Mouse (Mus musculus) embryonic facial prominence, embryonic 15.5 days (tissue): ENCODE results near the gene Siglec1. TPM values are rescaled to one million over a fixed set of nuclear protein-coding genes. Genes with fewer than 3 reads are reported as not detected.

Source experiments
- ATAC-seq: fragments of 200-750 bp; cut with Nextera tagmentation; 2 replicates; pipeline ENCODE4 v1.8.0; 2017; ENCODE audit warnings: low read depth, moderate TSS enrichment; ENCODE audit not compliant: insufficient number of reproducible peaks, low FRiP score, low TSS enrichment
- H3K27ac ChIP-seq: fragments of 300-500 bp; sonication (generic); replicated peaks from 2 replicates; pipeline ENCODE4 v1.5.1; 2015; ENCODE audit warnings: mild to moderate bottlenecking, inconsistent platforms
- H3K27me3 ChIP-seq: fragments of 300-500 bp; sonication (generic); 2 replicates; pipeline ENCODE4 v1.6.1; 2015; ENCODE audit warnings: inconsistent platforms
- H3K36me3 ChIP-seq: fragments of 300-500 bp; sonication (generic); 2 replicates; pipeline ENCODE4 v1.6.1; 2015; ENCODE audit warnings: mild to moderate bottlenecking, inconsistent platforms
- H3K4me1 ChIP-seq: fragments of 300-500 bp; sonication (generic); 2 replicates; pipeline ENCODE4 v1.6.1; 2015; ENCODE audit warnings: inconsistent platforms
- H3K4me2 ChIP-seq: fragments of 300-500 bp; sonication (generic); replicated peaks from 2 replicates; pipeline ENCODE4 v1.6.1; 2015; ENCODE audit warnings: mild to moderate bottlenecking, inconsistent platforms
- H3K4me3 ChIP-seq: fragments of 300-500 bp; sonication (generic); replicated peaks from 2 replicates; pipeline ENCODE4 v1.5.1; 2015; ENCODE audit warnings: mild to moderate bottlenecking, inconsistent platforms
- H3K9ac ChIP-seq: fragments of 300-500 bp; sonication (generic); 2 replicates; pipeline ENCODE4 v1.6.1; 2015; ENCODE audit warnings: inconsistent platforms
- H3K9me3 ChIP-seq: fragments of 300-500 bp; sonication (generic); replicated peaks from 2 replicates; pipeline ENCODE4 v1.6.1; 2016; ENCODE audit warnings: inconsistent platforms
- WGBS: fragments of 180-500 bp; shearing (Covaris S2); methylation state at CpG from one replicate; pipeline ENCODE4 v1.1.7; 2015; 5-methylcytosine and 5-hydroxymethylcytosine counted together
- polyA plus RNA-seq: library from polyadenylated mRNA; unstranded; fragments of >200 nt; fragmentation: Nextera tagmentation; extraction: Ambion mirVana; gene quantifications from 2 replicates; pipeline ENCODE4 v1.2.1, GENCODE M21; 2015

Siglec1 gene
- polyA plus RNA-seq, 1 experiment from 2014 or later = 0.68 TPM

DNA sequence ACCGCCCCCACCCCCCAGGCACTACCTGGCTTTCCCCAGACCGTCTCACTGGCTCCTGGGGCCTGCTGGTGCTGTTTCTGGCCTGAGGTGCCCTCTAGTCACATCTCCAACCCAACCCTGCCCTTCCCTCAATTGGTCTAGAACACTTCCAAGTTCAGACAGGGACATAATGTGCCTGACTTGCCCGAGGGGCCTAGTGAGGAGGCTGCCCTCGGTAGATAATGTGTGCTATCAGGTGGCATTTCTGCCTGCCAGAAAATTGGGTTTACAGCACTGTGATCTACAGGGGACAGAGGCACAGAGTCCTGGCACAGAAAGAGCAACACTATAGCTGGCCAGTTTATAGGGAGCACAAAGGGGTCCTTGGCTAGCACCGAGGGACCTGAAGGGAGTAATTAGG lies 34.5 kb downstream of the Siglec1 start:
- peaks cover 54% of the 10 kb centered on the region for H3K27me3 ChIP-seq
- WGBS = 58% methylated on average over 5 of the region's 5 CpGs

GRCm38 (mm10) chr2:131046025-131046424 lies 40.5 kb downstream of the Siglec1 start:
- peaks cover 17% of the 10 kb centered on the region for H3K27me3 ChIP-seq
- no peaks in the 10 kb centered on the region for H3K9me3 ChIP-seq
- no peak overlapping the region for H3K4me2 ChIP-seq
- no peak overlapping the region for H3K27ac ChIP-seq
- no peak overlapping the region for H3K9ac ChIP-seq
- peaks cover 13% of the 10 kb centered on the region for H3K4me1 ChIP-seq
- H3K36me3 ChIP-seq = no peaks in the 10 kb centered on the region
- 86% methylated on average over 2 of the region's 2 CpGs for WGBS
- no peak overlapping the region for H3K4me3 ChIP-seq
- ATAC-seq = no peak

More for the DNA sequence above, 34.5 kb downstream of the Siglec1 start:
- no peaks in the 10 kb centered on the region for H3K9me3 ChIP-seq
- no peak for ATAC-seq
- H3K4me1 ChIP-seq = peaks cover 33% of the 10 kb centered on the region
- H3K27ac ChIP-seq = no peak overlapping the region
- H3K36me3 ChIP-seq = no peaks in the 10 kb centered on the region
- no peak overlapping the region for H3K9ac ChIP-seq
- H3K4me3 ChIP-seq = no peak overlapping the region
- no peak overlapping the region for H3K4me2 ChIP-seq

GRCm38 (mm10) chr2:131044989-131045720 lies 41.4 kb downstream of the Siglec1 start:
- no peak overlapping the region for H3K4me3 ChIP-seq
- no peaks in the 10 kb centered on the region for H3K9me3 ChIP-seq
- H3K4me1 ChIP-seq = peaks cover 22% of the 10 kb centered on the region
- no peaks in the 10 kb centered on the region for H3K36me3 ChIP-seq
- H3K27me3 ChIP-seq = peaks cover 17% of the 10 kb centered on the region
- H3K27ac ChIP-seq = peak overlapping the region; percentile 44; the same call in 1 of the 2 replicates
- no peak for ATAC-seq
- H3K4me2 ChIP-seq = peak overlapping the region; percentile 20; the same call in 1 of the 2 replicates
- 55% methylated on average over 9 of the region's 9 CpGs for WGBS
- no peak overlapping the region for H3K9ac ChIP-seq

- H3K4me3 ChIP-seq = no peak overlapping the region
- WGBS = 5% methylated on average over 7 of the region's 7 CpGs
- H3K4me2 ChIP-seq = peak overlapping the region; percentile 20
- H3K4me1 ChIP-seq = peaks cover 26% of the 10 kb centered on the region
- no peak for ATAC-seq
- no peaks in the 10 kb centered on the region for H3K9me3 ChIP-seq
- peaks cover 24% of the 10 kb centered on the region for H3K27me3 ChIP-seq
- H3K27ac ChIP-seq = peak overlapping the region; percentile 44; the same call in 1 of the 2 replicates
- H3K9ac ChIP-seq = no peak overlapping the region
- no peaks in the 10 kb centered on the region for H3K36me3 ChIP-seq
Measured at GRCm38 (mm10) chr2:131044354-131044852, 42.2 kb downstream of the Siglec1 start.

GRCm38 (mm10) chr2:131042988-131043387 lies 43.6 kb downstream of the Siglec1 start, which contains the start of gene Gfra4:
Gene Gfra4, minus strand, starts transcription at chr2:131043088.
- Histone ChIP-seq H3K4me1 (peaks cover 26% of the 10 kb centered on the region), H3K27me3 (peaks cover 24% of the 10 kb centered on the region), H3K9me3 (no peaks in the 10 kb centered on the region), H3K36me3 (no peaks in the 10 kb centered on the region), H3K4me2 (peak within 1 kb of the TSS; percentile 97; the same call in 1 of the 2 replicates), H3K27ac (no peak within 1 kb of the TSS), H3K4me3 (peak within 1 kb of the TSS; percentile 62), H3K9ac (no peak within 1 kb of the TSS)
- ATAC-seq = no peak
- 62% methylated on average over 2 of the region's 2 CpGs for WGBS

DNA sequence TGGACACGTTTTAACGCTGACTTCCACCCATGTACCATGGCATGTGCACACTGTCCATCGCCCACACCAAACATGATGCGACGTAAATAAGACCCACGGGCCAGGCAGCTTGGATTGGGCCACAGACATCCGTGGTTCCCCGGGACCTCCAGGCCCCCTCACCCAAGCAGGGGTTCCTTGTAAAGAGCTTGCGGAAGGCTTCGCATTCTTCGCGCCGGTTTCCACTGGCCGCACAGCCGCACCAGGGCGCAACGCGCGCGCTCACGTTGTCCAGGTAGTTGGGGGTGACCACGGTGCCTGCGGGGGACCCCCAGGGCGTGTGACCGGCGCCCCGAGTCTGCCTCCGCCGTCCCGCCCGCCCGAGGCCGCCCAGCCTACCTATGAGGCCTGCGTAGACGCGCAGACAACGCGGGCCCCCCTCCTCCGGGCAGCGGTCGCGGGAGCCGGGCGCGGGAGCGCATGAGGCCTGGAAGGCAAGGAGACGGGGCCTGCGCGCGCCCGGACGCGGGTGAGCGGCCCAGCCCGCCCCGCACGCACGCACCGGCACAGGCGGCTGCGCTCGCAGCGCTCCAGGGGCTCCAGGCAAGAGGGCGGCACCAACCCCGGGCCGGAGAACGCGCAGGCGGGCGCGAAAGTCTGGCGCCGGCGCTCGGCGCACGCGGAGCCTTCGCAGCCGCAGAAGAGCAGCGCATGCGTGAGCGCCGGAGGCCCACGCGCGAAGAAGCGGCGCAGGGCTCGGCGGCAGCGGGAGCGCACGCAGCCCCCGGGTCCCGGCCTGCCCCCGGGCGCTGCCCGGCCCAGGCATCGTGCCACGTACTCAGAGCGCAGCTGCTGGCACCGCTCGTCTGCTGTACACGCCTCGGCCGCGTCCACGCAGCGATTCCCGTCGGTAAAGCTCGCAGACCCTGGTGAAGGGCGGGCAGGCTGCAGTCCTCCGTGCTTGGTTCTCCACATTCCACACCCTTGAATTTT lies 45.4 kb downstream of the Siglec1 start:
- peak overlapping the region; percentile 58 for H3K9ac ChIP-seq
- 1% methylated on average over 104 of the region's 115 CpGs for WGBS
- H3K4me2 ChIP-seq = peak overlapping the region; percentile 97
- H3K4me3 ChIP-seq = peak overlapping the region; percentile 62
- peak; percentile 67 for ATAC-seq
- peaks cover 24% of the 10 kb centered on the region for H3K27me3 ChIP-seq
- H3K9me3 ChIP-seq = no peaks in the 10 kb centered on the region
- H3K27ac ChIP-seq = peak overlapping the region; percentile 22; the same call in 1 of the 2 replicates
- peaks cover 31% of the 10 kb centered on the region for H3K4me1 ChIP-seq
- H3K36me3 ChIP-seq = no peaks in the 10 kb centered on the region

GRCm38 (mm10) chr2:131038675-131039074 lies 47.9 kb downstream of the Siglec1 start:
- Histone ChIP-seq H3K36me3 (no peaks in the 10 kb centered on the region), H3K27ac (no peak overlapping the region), H3K27me3 (peaks cover 24% of the 10 kb centered on the region), H3K4me2 (no peak overlapping the region), H3K4me3 (no peak overlapping the region), H3K9ac (no peak overlapping the region), H3K4me1 (peaks cover 18% of the 10 kb centered on the region), H3K9me3 (no peaks in the 10 kb centered on the region)
- no peak for ATAC-seq
- 75% methylated on average over 5 of the region's 5 CpGs for WGBS

GRCm38 (mm10) chr2:131038197-131038596 lies 48.4 kb downstream of the Siglec1 start:
- H3K9me3 ChIP-seq = no peaks in the 10 kb centered on the region
- H3K4me2 ChIP-seq = no peak overlapping the region
- peaks cover 24% of the 10 kb centered on the region for H3K27me3 ChIP-seq
- no peak overlapping the region for H3K9ac ChIP-seq
- 87% methylated on average over 6 of the region's 6 CpGs for WGBS
- no peak overlapping the region for H3K27ac ChIP-seq
- ATAC-seq = no peak
- H3K4me3 ChIP-seq = no peak overlapping the region
- no peaks in the 10 kb centered on the region for H3K36me3 ChIP-seq
- H3K4me1 ChIP-seq = peaks cover 18% of the 10 kb centered on the region

DNA sequence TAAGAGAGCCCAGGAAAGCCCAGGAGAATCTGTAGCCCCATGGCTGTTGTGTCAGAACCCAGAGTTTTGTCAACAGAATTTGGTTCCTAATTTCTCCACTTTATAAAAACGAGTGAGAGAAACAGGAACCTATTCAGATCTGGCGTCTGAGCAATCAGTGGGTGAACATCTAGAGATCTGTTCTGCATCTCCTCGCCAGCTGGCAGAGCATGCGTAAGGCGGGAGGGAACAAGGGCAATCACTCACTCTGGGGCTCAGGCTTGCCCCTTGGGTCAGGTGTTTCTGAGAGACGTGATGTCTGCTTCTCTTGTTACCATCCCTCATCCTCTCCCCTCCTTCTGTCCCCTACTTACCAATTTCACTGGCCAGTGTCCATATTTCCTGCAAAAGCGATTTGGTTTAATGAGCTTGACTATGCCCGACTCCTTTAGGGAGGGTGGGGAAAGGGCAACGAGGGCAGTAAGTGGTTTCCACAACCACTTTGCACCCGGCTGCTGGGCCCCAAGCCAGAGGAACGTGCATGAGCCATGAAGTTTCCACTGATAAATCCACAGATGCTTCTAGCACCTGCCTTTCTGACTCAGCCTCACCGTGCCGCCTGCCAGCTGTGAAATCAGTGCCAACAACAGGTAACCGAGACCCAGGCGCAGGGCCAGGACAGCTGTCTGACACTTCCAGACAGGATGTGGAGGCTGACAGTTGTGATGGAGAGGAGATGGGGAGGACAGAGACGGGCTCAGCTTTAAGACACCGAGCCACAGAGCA lies 49.2 kb downstream of the Siglec1 start:
- Histone ChIP-seq H3K4me1 (peaks cover 18% of the 10 kb centered on the region), H3K36me3 (no peaks in the 10 kb centered on the region), H3K4me2 (no peak overlapping the region), H3K27me3 (peaks cover 21% of the 10 kb centered on the region), H3K9ac (no peak overlapping the region), H3K27ac (no peak overlapping the region), H3K4me3 (no peak overlapping the region), H3K9me3 (no peaks in the 10 kb centered on the region)
- 0 out of 2 replicates have a peak, but pooled peaks have one; percentile 34 for ATAC-seq
- WGBS = 42% methylated on average over 17 of the region's 17 CpGs

GRCm38 (mm10) chr2:131036757-131037156 lies 49.8 kb downstream of the Siglec1 start:
- Histone ChIP-seq H3K9me3 (no peaks in the 10 kb centered on the region), H3K4me3 (no peak overlapping the region), H3K27me3 (peaks cover 15% of the 10 kb centered on the region), H3K9ac (no peak overlapping the region), H3K27ac (no peak overlapping the region), H3K36me3 (no peaks in the 10 kb centered on the region), H3K4me2 (no peak overlapping the region), H3K4me1 (peaks cover 18% of the 10 kb centered on the region)
- no peak for ATAC-seq
